Mouse (Mus musculus): ENCODE results near the gene Baiap2. TPM values are rescaled to one million over a fixed set of nuclear protein-coding genes. Genes with fewer than 3 reads are reported as not detected.

Baiap2 gene
- polyA plus RNA-seq, 1 experiment from 2014 or later = 17.5 TPM

- H3K9ac ChIP-seq (replicated peaks) = no peak overlapping the region
- no peaks in the 10 kb centered on the region for H3K9me3 ChIP-seq
- no peaks in the 10 kb centered on the region for H3K36me3 ChIP-seq
- no peaks in the 10 kb centered on the region; the same call in 1 of the 2 replicates for H3K27me3 ChIP-seq
- WGBS = 86% methylated on average over 7 of the region's 7 CpGs
- ATAC-seq (ENCODE audit: insufficient number of reproducible peaks, insufficient read depth, low FRiP score, low TSS enrichment, low read depth) = no peak
- H3K4me2 ChIP-seq = no peak overlapping the region; the same call in 1 of the 2 replicates
- peaks cover 26% of the 10 kb centered on the region for H3K4me1 ChIP-seq (replicated peaks)
- H3K4me3 ChIP-seq (replicated peaks) = no peak overlapping the region
- H3K27ac ChIP-seq = no peak overlapping the region
Measured at GRCm38 (mm10) chr11:119945343-119945742, 2.8 kb downstream of the Baiap2 start.

GRCm38 (mm10) chr11:119947426-119947825, 4.9 kb downstream of the Baiap2 start:
- Histone ChIP-seq H3K27me3 (no peaks in the 10 kb centered on the region; the same call in 1 of the 2 replicates), H3K4me2 (no peak overlapping the region), H3K9me3 (no peaks in the 10 kb centered on the region), H3K9ac (replicated peaks) (no peak overlapping the region), H3K36me3 (no peaks in the 10 kb centered on the region), H3K27ac (no peak overlapping the region), H3K4me1 (replicated peaks) (peaks cover 18% of the 10 kb centered on the region), H3K4me3 (replicated peaks) (no peak overlapping the region)
- WGBS = 92% methylated on average over 1 of the region's 1 CpGs
- no peak for ATAC-seq (ENCODE audit: insufficient number of reproducible peaks, insufficient read depth, low FRiP score, low TSS enrichment, low read depth)

- Histone ChIP-seq H3K27me3 (no peaks in the 10 kb centered on the region; the same call in 1 of the 2 replicates), H3K4me1 (replicated peaks) (peaks cover 18% of the 10 kb centered on the region)
- 53% methylated on average over 2 of the region's 2 CpGs for WGBS
Measured at GRCm38 (mm10) chr11:119947897-119948296, 5.3 kb downstream of the Baiap2 start.

GRCm38 (mm10) chr11:119948305-119948704, 5.7 kb downstream of the Baiap2 start:
- Histone ChIP-seq H3K4me3 (replicated peaks) (no peak overlapping the region), H3K9me3 (no peaks in the 10 kb centered on the region), H3K9ac (replicated peaks) (no peak overlapping the region), H3K4me2 (no peak overlapping the region), H3K4me1 (replicated peaks) (peaks cover 16% of the 10 kb centered on the region), H3K27ac (no peak overlapping the region), H3K27me3 (no peaks in the 10 kb centered on the region; the same call in 1 of the 2 replicates), H3K36me3 (no peaks in the 10 kb centered on the region)
- WGBS = 61% methylated on average over 4 of the region's 4 CpGs
- no peak for ATAC-seq (ENCODE audit: insufficient number of reproducible peaks, insufficient read depth, low FRiP score, low TSS enrichment, low read depth)

More at GRCm38 (mm10) chr11:119947897-119948296, 5.3 kb downstream of the Baiap2 start:
- H3K36me3 ChIP-seq = no peaks in the 10 kb centered on the region
- H3K4me2 ChIP-seq = no peak overlapping the region
- H3K9me3 ChIP-seq = no peaks in the 10 kb centered on the region
- no peak overlapping the region for H3K27ac ChIP-seq
- no peak overlapping the region for H3K4me3 ChIP-seq (replicated peaks)
- no peak overlapping the region for H3K9ac ChIP-seq (replicated peaks)
- ATAC-seq (ENCODE audit: insufficient number of reproducible peaks, insufficient read depth, low FRiP score, low TSS enrichment, low read depth) = no peak

GRCm38 (mm10) chr11:119948803-119949202, 6.2 kb downstream of the Baiap2 start:
- WGBS = 89% methylated on average over 2 of the region's 2 CpGs
- no peak overlapping the region for H3K9ac ChIP-seq (replicated peaks)
- ATAC-seq (ENCODE audit: insufficient number of reproducible peaks, insufficient read depth, low FRiP score, low TSS enrichment, low read depth) = no peak
- H3K4me2 ChIP-seq = no peak overlapping the region
- H3K36me3 ChIP-seq = no peaks in the 10 kb centered on the region
- H3K27me3 ChIP-seq = no peaks in the 10 kb centered on the region; the same call in 1 of the 2 replicates
- no peaks in the 10 kb centered on the region for H3K9me3 ChIP-seq
- no peak overlapping the region for H3K27ac ChIP-seq
- H3K4me3 ChIP-seq (replicated peaks) = no peak overlapping the region
- H3K4me1 ChIP-seq (replicated peaks) = peaks cover 14% of the 10 kb centered on the region

- Histone ChIP-seq H3K4me3 (replicated peaks) (no peak overlapping the region), H3K9ac (replicated peaks) (no peak overlapping the region), H3K27me3 (no peaks in the 10 kb centered on the region), H3K4me1 (replicated peaks) (0 out of 2 replicates have a peak, but pooled peaks cover 4% of the 10 kb centered on the region), H3K27ac (no peak overlapping the region), H3K36me3 (no peaks in the 10 kb centered on the region), H3K9me3 (no peaks in the 10 kb centered on the region), H3K4me2 (no peak overlapping the region)
- ATAC-seq (ENCODE audit: insufficient number of reproducible peaks, insufficient read depth, low FRiP score, low TSS enrichment, low read depth) = no peak
- 96% methylated on average over 3 of the region's 3 CpGs for WGBS
Measured at GRCm38 (mm10) chr11:119950535-119950934, 8.0 kb downstream of the Baiap2 start.

- Histone ChIP-seq H3K36me3 (no peaks in the 10 kb centered on the region), H3K9me3 (no peaks in the 10 kb centered on the region), H3K27me3 (no peaks in the 10 kb centered on the region), H3K4me3 (replicated peaks) (no peak overlapping the region), H3K4me1 (replicated peaks) (0 out of 2 replicates have a peak, but pooled peaks cover 12% of the 10 kb centered on the region), H3K4me2 (no peak overlapping the region), H3K27ac (no peak overlapping the region), H3K9ac (replicated peaks) (no peak overlapping the region)
- 88% methylated on average over 6 of the region's 6 CpGs for WGBS
- ATAC-seq (ENCODE audit: insufficient number of reproducible peaks, insufficient read depth, low FRiP score, low TSS enrichment, low read depth) = no peak
Measured at GRCm38 (mm10) chr11:119951326-119951725, 8.8 kb downstream of the Baiap2 start.

GRCm38 (mm10) chr11:119952429-119953224, 10.1 kb downstream of the Baiap2 start:
- Histone ChIP-seq H3K27ac (no peak overlapping the region), H3K36me3 (peaks cover 2% of the 10 kb centered on the region; the same call in 1 of the 2 replicates), H3K27me3 (no peaks in the 10 kb centered on the region), H3K4me3 (replicated peaks) (no peak overlapping the region), H3K4me2 (no peak overlapping the region), H3K9ac (replicated peaks) (no peak overlapping the region), H3K9me3 (no peaks in the 10 kb centered on the region), H3K4me1 (replicated peaks) (peaks cover 18% of the 10 kb centered on the region)
- 76% methylated on average over 5 of the region's 5 CpGs for WGBS
- ATAC-seq (ENCODE audit: insufficient number of reproducible peaks, insufficient read depth, low FRiP score, low TSS enrichment, low read depth) = no peak

- Histone ChIP-seq H3K9me3 (no peaks in the 10 kb centered on the region), H3K4me1 (replicated peaks) (peaks cover 23% of the 10 kb centered on the region), H3K4me2 (no peak overlapping the region), H3K27me3 (no peaks in the 10 kb centered on the region), H3K9ac (replicated peaks) (no peak overlapping the region), H3K36me3 (peaks cover 10% of the 10 kb centered on the region), H3K27ac (no peak overlapping the region), H3K4me3 (replicated peaks) (no peak overlapping the region)
- 67% methylated on average over 4 of the region's 4 CpGs for WGBS
- ATAC-seq (ENCODE audit: insufficient number of reproducible peaks, insufficient read depth, low FRiP score, low TSS enrichment, low read depth) = no peak
Measured at GRCm38 (mm10) chr11:119954233-119954632, 11.7 kb downstream of the Baiap2 start.

- no peak for ATAC-seq (ENCODE audit: insufficient number of reproducible peaks, insufficient read depth, low FRiP score, low TSS enrichment, low read depth)
- H3K4me3 ChIP-seq (replicated peaks) = no peak overlapping the region
- no peaks in the 10 kb centered on the region for H3K9me3 ChIP-seq
- peaks cover 10% of the 10 kb centered on the region for H3K36me3 ChIP-seq
- H3K9ac ChIP-seq (replicated peaks) = no peak overlapping the region
- no peak overlapping the region for H3K27ac ChIP-seq
- WGBS = 76% methylated on average over 2 of the region's 2 CpGs
- H3K4me1 ChIP-seq (replicated peaks) = peaks cover 23% of the 10 kb centered on the region
- no peaks in the 10 kb centered on the region for H3K27me3 ChIP-seq
- no peak overlapping the region for H3K4me2 ChIP-seq
Measured at GRCm38 (mm10) chr11:119954749-119955337, 12.3 kb downstream of the Baiap2 start.

GRCm38 (mm10) chr11:119955432-119955831, 12.9 kb downstream of the Baiap2 start:
- 40% methylated on average over 3 of the region's 3 CpGs for WGBS
- H3K9me3 ChIP-seq = no peaks in the 10 kb centered on the region
- no peak overlapping the region for H3K4me2 ChIP-seq
- H3K4me3 ChIP-seq (replicated peaks) = no peak overlapping the region
- ATAC-seq (ENCODE audit: insufficient number of reproducible peaks, insufficient read depth, low FRiP score, low TSS enrichment, low read depth) = no peak
- peaks cover 15% of the 10 kb centered on the region for H3K36me3 ChIP-seq
- no peak overlapping the region for H3K27ac ChIP-seq
- no peaks in the 10 kb centered on the region for H3K27me3 ChIP-seq
- peaks cover 23% of the 10 kb centered on the region for H3K4me1 ChIP-seq (replicated peaks)
- H3K9ac ChIP-seq (replicated peaks) = no peak overlapping the region

Data from limb, embryonic 12.5 days (tissue).